Mouse (Mus musculus) lung, postnatal 36 days (tissue): ENCODE data around the gene Il1r2.

Experiments
- DNase-seq: peaks from one replicate; pipeline ENCODE4 v3.0.0; 2022; ENCODE audit warnings: mixed read lengths

Il1r2 gene

GRCm38 (mm10) chr1:40073779-40074178 is at the start of gene Il1r2:
Il1r2 (plus strand) TSS chr1:40074079.
- no peak for DNase-seq

GRCm38 (mm10) chr1:40024554-40025320 is 49.1 kb upstream of the Il1r2 start:
- DNase-seq = no peak

GRCm38 (mm10) chr1:40025416-40025815 is 48.5 kb upstream of the Il1r2 start:
- no peak for DNase-seq

GRCm38 (mm10) chr1:40027116-40027620 is 46.7 kb upstream of the Il1r2 start:
- DNase-seq = no peak

GRCm38 (mm10) chr1:40028207-40028998 is 45.5 kb upstream of the Il1r2 start:
- DNase-seq = no peak

- no peak for DNase-seq
Measured at GRCm38 (mm10) chr1:40029597-40029996, 44.3 kb upstream of the Il1r2 start.

- no peak for DNase-seq
Measured at GRCm38 (mm10) chr1:40030287-40030975, 43.4 kb upstream of the Il1r2 start.

- DNase-seq = no peak
Measured at GRCm38 (mm10) chr1:40030976-40031356, 42.9 kb upstream of the Il1r2 start.

GRCm38 (mm10) chr1:40031626-40032025 is 42.3 kb upstream of the Il1r2 start:
- DNase-seq = no peak

GRCm38 (mm10) chr1:40033315-40033714 is 40.6 kb upstream of the Il1r2 start:
- DNase-seq = no peak

- no peak for DNase-seq
Measured at GRCm38 (mm10) chr1:40033743-40034420, 40.0 kb upstream of the Il1r2 start.

- no peak for DNase-seq
Measured at GRCm38 (mm10) chr1:40037831-40038230, 36.0 kb upstream of the Il1r2 start.

GRCm38 (mm10) chr1:40045686-40046085 is 28.2 kb upstream of the Il1r2 start:
- no peak for DNase-seq

- DNase-seq = no peak
Measured at GRCm38 (mm10) chr1:40046600-40046999, 27.3 kb upstream of the Il1r2 start.

GRCm38 (mm10) chr1:40051157-40051556 is 22.7 kb upstream of the Il1r2 start:
- DNase-seq = no peak

GRCm38 (mm10) chr1:40052156-40052555 is 21.7 kb upstream of the Il1r2 start:
- DNase-seq = no peak

GRCm38 (mm10) chr1:40053071-40053470 is 20.8 kb upstream of the Il1r2 start:
- DNase-seq = no peak

- DNase-seq = no peak
Measured at GRCm38 (mm10) chr1:40055051-40055450, 18.8 kb upstream of the Il1r2 start.

- no peak for DNase-seq
Measured at GRCm38 (mm10) chr1:40055963-40056362, 17.9 kb upstream of the Il1r2 start.

- DNase-seq = no peak
Measured at GRCm38 (mm10) chr1:40057351-40057750, 16.5 kb upstream of the Il1r2 start.

GRCm38 (mm10) chr1:40058013-40058412 is 15.9 kb upstream of the Il1r2 start:
- DNase-seq = no peak

- DNase-seq = peak; percentile 26
Measured at GRCm38 (mm10) chr1:40059122-40059774, 14.6 kb upstream of the Il1r2 start.
